Mouse (Mus musculus) C2C12 (cell line): ENCODE measurements around the gene Pcare.

Source experiments
- CTCF ChIP-seq: IDR thresholded peaks from one replicate; pipeline ENCODE4 v1.5.1; 2011; ENCODE audit not compliant: control insufficient read depth, insufficient read depth, insufficient read length
- MYOG ChIP-seq: IDR thresholded peaks from one replicate; pipeline ENCODE4 v1.6.1; 2011; ENCODE audit not compliant: control insufficient read depth, insufficient read length; ENCODE audit errors: extremely low read depth

DNA sequence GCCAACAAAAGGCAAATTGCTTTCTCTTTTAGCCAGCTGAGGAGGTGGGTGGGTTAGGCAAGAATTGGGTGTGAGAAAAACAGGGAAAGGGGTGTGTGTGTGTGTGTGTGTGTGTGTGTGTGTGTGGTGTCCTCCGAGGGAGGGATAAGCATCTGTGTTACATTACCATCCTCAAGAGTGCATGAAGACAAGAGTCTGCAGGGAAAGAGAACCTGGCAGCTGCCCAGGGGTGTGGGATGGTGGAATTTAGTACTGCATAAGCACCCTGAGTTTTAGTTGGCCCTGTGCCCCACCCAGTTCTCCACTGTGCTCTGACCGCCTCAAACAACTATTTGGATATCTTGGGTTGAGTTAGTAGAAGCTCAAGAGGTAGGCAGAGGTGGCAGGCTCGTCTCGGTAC, 28.3 kb upstream of the Pcare start:
- no peak for TF ChIP-seq MYOG
- TF ChIP-seq CTCF, result no peak
